Mouse (Mus musculus) olfactory bulb, adult 2 months (tissue): ENCODE results near the gene Ankrd52. TPM values are rescaled to one million over a fixed set of nuclear protein-coding genes. Genes with fewer than 3 reads are reported as not detected.

ENCODE experiments used
- H3K27ac ChIP-seq: fragments of 200-500 bp; 2 replicates; pipeline ENCODE4 v1.5.1; 2012; ENCODE audit warnings: low read depth, low read length; ENCODE audit not compliant: insufficient read depth
- H3K4me1 ChIP-seq: fragments of 200-500 bp; 2 replicates; pipeline ENCODE4 v1.6.1; 2012; ENCODE audit warnings: low read length; ENCODE audit not compliant: control insufficient read depth, insufficient read depth
- H3K4me3 ChIP-seq: fragments of 200-500 bp; 2 replicates; pipeline ENCODE4 v1.5.1; 2012; ENCODE audit warnings: mild to moderate bottlenecking, low read depth, low read length, moderate library complexity; ENCODE audit not compliant: insufficient read depth
- CTCF ChIP-seq: fragments of 200-500 bp; IDR thresholded peaks from 2 replicates; pipeline ENCODE4 v1.5.1; 2012; ENCODE audit warnings: low read depth, mild to moderate bottlenecking, low read length, moderate library complexity; ENCODE audit not compliant: insufficient read depth
- POLR2A ChIP-seq: fragments of 200-500 bp; IDR thresholded peaks from 2 replicates; pipeline ENCODE4 v1.6.1; 2012; ENCODE audit warnings: mild to moderate bottlenecking, low read depth, low read length, moderate library complexity; ENCODE audit not compliant: insufficient read depth
- WGBS: fragments of 180-500 bp; shearing (Covaris S2); methylation state at CpG from one replicate; pipeline ENCODE4 v1.1.7; 2018; 5-methylcytosine and 5-hydroxymethylcytosine counted together
- polyA plus RNA-seq: library from polyadenylated mRNA; stranded (reverse); fragments of >200 nt; gene quantifications from 2 replicates; pipeline ENCODE4 v1.2.4, GENCODE M21; 2012; ENCODE audit warnings: low replicate concordance; ENCODE audit not compliant: missing spikeins, insufficient read depth, insufficient read length

Ankrd52 gene
- polyA plus RNA-seq, 1 experiment = not detected

DNA sequence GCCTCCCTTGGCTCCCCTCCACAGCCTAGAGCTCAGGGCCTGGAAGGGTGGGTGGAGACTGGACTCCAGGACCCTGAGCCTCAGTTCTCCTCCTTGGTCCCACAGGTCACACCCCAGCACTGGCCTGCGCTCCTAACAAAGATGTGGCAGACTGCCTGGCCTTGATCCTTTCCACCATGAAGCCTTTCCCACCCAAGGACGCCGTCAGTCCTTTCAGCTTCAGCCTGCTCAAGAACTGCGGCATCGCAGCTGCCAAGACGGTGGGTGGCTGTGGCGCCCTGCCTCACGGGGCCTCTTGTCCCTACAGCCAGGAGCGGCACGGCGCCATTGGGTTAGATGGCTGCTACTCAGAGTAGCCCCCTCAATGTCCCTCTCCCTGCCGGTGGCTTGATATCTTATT lies 13.5 kb downstream of the Ankrd52 start:
- Histone ChIP-seq H3K4me3 (no peak overlapping the region), H3K27ac (no peak overlapping the region), H3K4me1 (peaks cover 31% of the 10 kb centered on the region)
- WGBS = 62% methylated on average over 12 of the region's 12 CpGs
- TF ChIP-seq POLR2A (no peak), CTCF (no peak)

DNA sequence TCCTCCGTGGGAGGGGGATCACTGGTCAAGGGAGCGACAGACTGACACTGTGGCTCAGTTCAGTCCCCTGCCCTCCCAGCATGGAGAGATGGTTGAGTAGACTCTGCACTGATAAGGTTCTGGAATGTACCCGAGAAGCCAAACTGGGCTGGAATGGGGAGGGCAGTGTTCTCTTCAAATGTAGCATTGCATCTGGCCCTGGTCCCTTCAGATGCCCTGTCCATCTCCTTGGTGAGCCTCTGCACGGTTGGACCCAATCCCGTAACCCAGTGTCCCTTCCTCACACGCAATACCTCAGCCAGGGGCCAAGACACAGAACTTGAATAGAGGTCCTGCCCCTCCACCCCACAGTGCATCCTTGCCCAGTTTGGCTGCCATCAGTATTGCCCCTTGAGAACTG lies 14.9 kb downstream of the Ankrd52 start:
- WGBS = 72% methylated on average over 6 of the region's 6 CpGs
- Histone ChIP-seq H3K4me3 (no peak overlapping the region), H3K4me1 (peaks cover 45% of the 10 kb centered on the region), H3K27ac (no peak overlapping the region)
- TF ChIP-seq POLR2A = no peak
- no peak for TF ChIP-seq CTCF

- no peak overlapping the region for H3K27ac ChIP-seq
- H3K4me1 ChIP-seq = peaks cover 47% of the 10 kb centered on the region
- 64% methylated on average over 11 of the region's 11 CpGs for WGBS
- TF ChIP-seq CTCF (no peak), POLR2A (no peak)
- no peak overlapping the region for H3K4me3 ChIP-seq
These were observed 19.2 kb downstream of the Ankrd52 start for GRCm38 (mm10) chr10:128396017-128396673.

- H3K4me1 ChIP-seq = peaks cover 47% of the 10 kb centered on the region
- no peak overlapping the region for H3K27ac ChIP-seq
- no peak for TF ChIP-seq POLR2A
- no peak for TF ChIP-seq CTCF
- H3K4me3 ChIP-seq = no peak overlapping the region
- 44% methylated on average over 10 of the region's 10 CpGs for WGBS
These were observed 19.9 kb downstream of the Ankrd52 start for GRCm38 (mm10) chr10:128396716-128397264.

DNA sequence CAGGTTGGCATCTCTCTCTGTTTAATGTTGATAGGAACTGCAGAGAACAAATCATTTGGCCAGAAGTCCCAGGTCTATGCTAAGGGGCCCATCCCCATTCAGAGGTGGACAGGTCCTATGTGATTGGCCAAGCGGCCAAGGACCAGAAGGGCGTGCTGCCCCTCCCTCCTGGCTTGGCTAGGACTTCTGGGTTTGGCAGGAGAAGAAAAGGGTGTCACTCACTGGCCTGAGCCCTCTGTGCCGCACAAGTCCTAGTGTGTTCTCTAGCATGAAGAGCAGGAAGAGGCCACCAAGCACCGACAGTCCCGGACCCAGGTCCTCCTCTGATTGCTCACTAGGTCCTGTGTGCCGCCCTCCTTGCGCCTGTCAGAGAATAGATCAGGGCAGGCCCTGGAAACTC lies 20.6 kb downstream of the Ankrd52 start:
- Histone ChIP-seq H3K4me1 (peaks cover 45% of the 10 kb centered on the region), H3K4me3 (no peak overlapping the region), H3K27ac (no peak overlapping the region)
- TF ChIP-seq POLR2A = no peak
- no peak for TF ChIP-seq CTCF
- WGBS = 32% methylated on average over 7 of the region's 7 CpGs

DNA sequence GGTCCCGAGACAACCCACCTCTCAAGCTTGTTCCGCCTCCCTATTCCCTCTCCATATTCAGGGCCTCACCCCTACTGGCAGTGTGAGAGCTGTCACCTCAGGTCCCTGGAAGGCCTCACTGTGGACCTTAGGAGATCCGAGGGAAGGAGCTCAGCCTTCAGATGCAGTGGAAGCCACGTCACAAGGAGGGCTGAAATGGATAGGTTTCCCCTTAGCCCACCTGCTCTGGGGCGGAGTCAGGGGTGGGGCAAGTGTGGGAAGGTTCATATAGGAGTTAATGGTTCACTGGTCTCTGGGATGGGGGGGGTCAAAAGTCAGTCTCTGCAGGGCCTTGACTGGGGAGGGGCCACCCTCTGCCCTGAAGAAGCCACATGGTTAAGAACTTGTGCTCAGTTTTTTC lies 23.4 kb downstream of the Ankrd52 start:
- H3K27ac ChIP-seq = no peak overlapping the region
- H3K4me1 ChIP-seq = peaks cover 27% of the 10 kb centered on the region
- 49% methylated on average over 5 of the region's 5 CpGs for WGBS
- no peak overlapping the region for H3K4me3 ChIP-seq
- no peak for TF ChIP-seq POLR2A

GRCm38 (mm10) chr10:128401056-128401455 lies 24.1 kb downstream of the Ankrd52 start, which contains the start of gene Slc39a5:
Gene Slc39a5, minus strand, starts transcription at chr10:128401229.
- WGBS = 34% methylated on average over 2 of the region's 2 CpGs
- Histone ChIP-seq H3K4me1 (peaks cover 20% of the 10 kb centered on the region), H3K4me3 (no peak within 1 kb of the TSS), H3K27ac (no peak within 1 kb of the TSS)
- TF ChIP-seq POLR2A (no peak), CTCF (no peak)

DNA sequence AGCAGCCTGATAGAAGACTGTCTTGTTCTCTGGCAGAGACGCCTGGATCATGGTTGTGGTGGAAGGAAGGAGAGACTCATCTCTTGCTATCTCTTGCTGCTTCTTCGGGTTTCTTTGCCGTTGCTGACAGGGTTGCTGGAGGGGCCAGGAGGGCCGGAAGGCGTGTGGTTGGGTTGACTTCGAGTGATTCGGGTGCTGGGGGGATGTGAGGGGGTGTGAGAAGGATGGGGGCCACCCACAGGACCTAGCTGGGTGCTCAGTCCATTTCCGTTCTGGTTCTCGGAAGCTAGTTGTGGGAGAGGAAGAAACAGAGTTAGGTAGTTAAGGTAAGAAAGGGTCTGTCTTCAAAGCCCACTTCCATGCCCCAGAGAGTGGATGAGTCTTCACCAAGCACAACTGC lies 24.7 kb downstream of the Ankrd52 start:
- no peak overlapping the region for H3K4me3 ChIP-seq
- peaks cover 14% of the 10 kb centered on the region for H3K4me1 ChIP-seq
- TF ChIP-seq POLR2A (no peak), CTCF (no peak)
- no peak overlapping the region for H3K27ac ChIP-seq
- WGBS = 79% methylated on average over 9 of the region's 9 CpGs

- TF ChIP-seq CTCF (no peak), POLR2A (no peak)
- no peak overlapping the region for H3K4me3 ChIP-seq
- peaks cover 10% of the 10 kb centered on the region for H3K4me1 ChIP-seq
- H3K27ac ChIP-seq = no peak overlapping the region
- 72% methylated on average over 7 of the region's 7 CpGs for WGBS
These were observed 27.0 kb downstream of the Ankrd52 start for GRCm38 (mm10) chr10:128403931-128404330.

DNA sequence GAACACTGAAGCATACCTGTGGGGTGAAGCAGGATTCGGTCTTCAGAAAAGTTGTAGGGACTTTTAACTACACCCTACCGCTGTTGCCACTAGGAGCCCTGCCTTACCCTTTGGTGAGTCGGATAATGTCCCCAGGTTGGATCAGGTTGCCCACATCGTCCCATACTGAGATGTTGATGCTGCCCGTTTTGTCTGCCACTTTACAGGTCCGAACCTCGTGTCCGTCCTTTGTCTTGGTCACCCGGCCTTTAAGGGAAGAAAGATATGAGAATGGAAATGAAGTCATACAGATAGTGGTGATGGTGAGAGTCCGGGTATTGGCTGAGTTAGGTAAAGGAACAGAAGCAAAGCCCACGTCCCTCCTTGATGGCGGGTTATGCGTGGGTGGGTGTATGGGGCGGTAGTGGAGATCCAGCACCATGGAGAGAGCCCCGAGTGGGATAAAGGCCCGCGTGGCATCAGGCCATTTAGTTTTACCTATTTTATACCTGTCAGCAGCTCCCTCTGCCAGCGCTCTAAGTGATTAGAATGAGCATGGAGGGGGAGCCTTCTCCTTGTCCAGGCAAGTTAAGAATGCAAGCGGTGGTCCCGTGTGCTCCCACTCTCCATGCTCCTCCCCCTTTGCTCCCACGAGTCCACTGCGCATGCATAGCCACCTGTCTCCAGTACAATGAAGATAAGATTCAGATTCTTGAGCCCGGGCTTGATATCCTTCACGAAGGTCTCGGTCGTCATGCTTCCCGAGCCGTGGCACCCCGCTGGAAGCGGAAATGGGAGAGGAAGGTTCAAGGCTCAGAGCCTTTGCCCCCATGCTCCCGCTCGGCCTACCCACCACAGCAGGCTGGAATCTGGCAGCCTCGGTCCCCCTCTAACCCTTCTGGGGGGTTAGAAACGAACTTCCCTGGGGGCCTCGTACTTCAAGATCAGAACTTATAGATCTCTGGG lies 31.9 kb downstream of the Ankrd52 start:
- H3K4me3 ChIP-seq = peak overlapping the region; percentile 68
- peaks cover 15% of the 10 kb centered on the region for H3K4me1 ChIP-seq
- peak overlapping the region; percentile 55 for H3K27ac ChIP-seq
- no peak for TF ChIP-seq POLR2A
- TF ChIP-seq CTCF = no peak
- WGBS = 13% methylated on average over 35 of the region's 35 CpGs
